Mouse (Mus musculus) heart, embryonic 16.5 days (tissue): ENCODE measurements around the gene Tex9. TPM values are rescaled to one million over a fixed set of nuclear protein-coding genes. Genes with fewer than 3 reads are reported as not detected.

Experiments used
- ATAC-seq: fragments of 200-750 bp; cut with Nextera tagmentation; replicated peaks from 2 replicates; pipeline ENCODE4 v1.8.0; 2017; ENCODE audit warnings: moderate number of reproducible peaks; ENCODE audit not compliant: insufficient read depth, low FRiP score; ENCODE audit errors: extremely low read depth
- H3K27ac ChIP-seq: fragments of 300-500 bp; sonication (generic); 2 replicates; pipeline ENCODE4 v1.5.1; 2014; ENCODE audit warnings: mild to moderate bottlenecking, low read length, control low read depth, moderate library complexity
- H3K27me3 ChIP-seq: fragments of 300-500 bp; sonication (generic); 2 replicates; pipeline ENCODE4 v1.6.1; 2014; ENCODE audit warnings: low read length, mixed read lengths; ENCODE audit not compliant: control insufficient read depth, insufficient read depth
- H3K36me3 ChIP-seq: fragments of 300-500 bp; sonication (generic); 2 replicates; pipeline ENCODE4 v1.6.1; 2014; ENCODE audit not compliant: control insufficient read depth, insufficient read depth
- H3K4me1 ChIP-seq: fragments of 300-500 bp; sonication (generic); 2 replicates; pipeline ENCODE4 v1.6.1; 2014; ENCODE audit warnings: low read length, mixed read lengths; ENCODE audit not compliant: control insufficient read depth, insufficient read depth
- H3K4me2 ChIP-seq: fragments of 300-500 bp; sonication (generic); 2 replicates; pipeline ENCODE4 v1.6.1; 2014; ENCODE audit warnings: low read depth, mild to moderate bottlenecking, control low read depth, low read length
- H3K4me3 ChIP-seq: fragments of 300-500 bp; sonication (generic); 2 replicates; pipeline ENCODE4 v1.5.1; 2014; ENCODE audit warnings: mild to moderate bottlenecking, control low read depth, low read length
- H3K9ac ChIP-seq: fragments of 300-500 bp; sonication (generic); 2 replicates; pipeline ENCODE4 v1.6.1; 2014; ENCODE audit warnings: low read length, control low read depth
- H3K9me3 ChIP-seq: fragments of 300-500 bp; sonication (generic); replicated peaks from 2 replicates; pipeline ENCODE4 v1.6.1; 2016; ENCODE audit warnings: low read length; ENCODE audit not compliant: control insufficient read depth
- WGBS: fragments of 180-500 bp; shearing (Covaris S2); extraction: QIAGEN DNeasy Blood & Tissue Kit; methylation state at CpG from one replicate; pipeline ENCODE4 v1.1.7; 2014; 5-methylcytosine and 5-hydroxymethylcytosine counted together
- polyA plus RNA-seq: library from polyadenylated mRNA; unstranded; fragments of >200 nt; fragmentation: Nextera tagmentation; extraction: Ambion mirVana; gene quantifications from 2 replicates; pipeline ENCODE4 v1.2.1, GENCODE M21; 2015

Gene Tex9
- polyA plus RNA-seq, 1 experiment from 2014 or later: 14.4 TPM

- peaks cover 9% of the 10 kb centered on the region; the same call in 1 of the 2 replicates for H3K4me1 ChIP-seq
- H3K9ac ChIP-seq: no peak overlapping the region
- no peak overlapping the region for H3K4me2 ChIP-seq
- no peak overlapping the region for H3K27ac ChIP-seq
- ATAC-seq: no peak
- 94% methylated on average over 2 of the region's 2 CpGs for WGBS
- no peaks in the 10 kb centered on the region for H3K27me3 ChIP-seq
- no peak overlapping the region for H3K4me3 ChIP-seq
- no peaks in the 10 kb centered on the region for H3K36me3 ChIP-seq
- H3K9me3 ChIP-seq: no peaks in the 10 kb centered on the region
These were observed 1.5 kb upstream of the Tex9 start for GRCm38 (mm10) chr9:72493465-72493864.

DNA sequence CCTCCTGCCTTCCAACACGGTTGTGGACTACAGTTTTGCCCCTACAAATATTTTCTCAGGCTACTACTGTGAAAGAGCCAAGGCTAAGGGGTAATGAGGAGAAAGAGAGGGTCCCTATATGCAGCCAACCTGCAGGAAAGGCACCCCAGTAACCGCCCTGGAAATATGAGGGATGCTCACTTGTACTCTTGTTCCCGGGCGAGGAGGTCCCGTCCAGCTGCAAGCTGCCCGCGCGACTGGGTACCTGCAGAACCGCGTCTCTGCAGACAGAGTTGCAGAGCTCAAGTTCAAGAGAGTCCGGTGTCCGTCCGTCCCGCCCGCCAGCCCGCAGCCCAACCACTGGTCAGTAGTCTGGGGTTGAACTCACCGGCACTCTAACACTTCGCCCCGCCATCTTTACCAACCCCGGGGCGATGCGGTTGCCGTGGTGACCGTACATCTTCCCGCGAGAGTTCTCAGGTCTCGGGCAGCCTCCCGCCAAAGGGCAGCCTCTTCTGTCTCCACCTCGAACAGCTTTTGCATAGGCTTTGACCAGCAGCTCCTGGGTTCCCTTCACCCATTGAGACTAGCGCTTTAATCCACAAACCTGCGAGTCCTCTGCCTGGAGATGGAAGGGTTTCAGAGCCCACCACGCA lies 336 bp downstream of the Tex9 start:
- Histone ChIP-seq H3K4me3 (peak overlapping the region; percentile 72), H3K4me2 (peak overlapping the region; percentile 95), H3K36me3 (no peaks in the 10 kb centered on the region), H3K27ac (peak overlapping the region; percentile 97), H3K9me3 (no peaks in the 10 kb centered on the region), H3K4me1 (peaks cover 9% of the 10 kb centered on the region; the same call in 1 of the 2 replicates), H3K9ac (peak overlapping the region; percentile 81), H3K27me3 (no peaks in the 10 kb centered on the region)
- WGBS: under 1% methylated on average over 32 of the region's 32 CpGs
- peak; percentile 94 for ATAC-seq

GRCm38 (mm10) chr9:72489131-72489530 lies 2.9 kb downstream of the Tex9 start:
- Histone ChIP-seq H3K9me3 (no peaks in the 10 kb centered on the region), H3K27ac (no peak overlapping the region), H3K9ac (no peak overlapping the region), H3K4me1 (peaks cover 9% of the 10 kb centered on the region; the same call in 1 of the 2 replicates), H3K36me3 (no peaks in the 10 kb centered on the region), H3K4me2 (no peak overlapping the region), H3K4me3 (no peak overlapping the region), H3K27me3 (no peaks in the 10 kb centered on the region)
- no peak for ATAC-seq
- WGBS: 89% methylated on average over 5 of the region's 5 CpGs

- H3K27ac ChIP-seq: no peak overlapping the region
- peaks cover 9% of the 10 kb centered on the region; the same call in 1 of the 2 replicates for H3K4me1 ChIP-seq
- ATAC-seq: no peak
- H3K36me3 ChIP-seq: no peaks in the 10 kb centered on the region
- H3K9me3 ChIP-seq: no peaks in the 10 kb centered on the region
- no peaks in the 10 kb centered on the region for H3K27me3 ChIP-seq
- no peak overlapping the region for H3K4me2 ChIP-seq
- no peak overlapping the region for H3K9ac ChIP-seq
- no peak overlapping the region for H3K4me3 ChIP-seq
These were observed 3.5 kb downstream of the Tex9 start for GRCm38 (mm10) chr9:72488523-72488922.

GRCm38 (mm10) chr9:72479276-72479675 lies 12.7 kb downstream of the Tex9 start:
- H3K9me3 ChIP-seq: no peaks in the 10 kb centered on the region
- H3K27me3 ChIP-seq: no peaks in the 10 kb centered on the region
- WGBS: 79% methylated on average over 1 of the region's 1 CpGs
- no peak overlapping the region for H3K4me3 ChIP-seq
- no peaks in the 10 kb centered on the region for H3K4me1 ChIP-seq
- H3K27ac ChIP-seq: no peak overlapping the region
- ATAC-seq: no peak
- no peak overlapping the region for H3K4me2 ChIP-seq
- H3K9ac ChIP-seq: no peak overlapping the region
- no peaks in the 10 kb centered on the region; the same call in 1 of the 2 replicates for H3K36me3 ChIP-seq

DNA sequence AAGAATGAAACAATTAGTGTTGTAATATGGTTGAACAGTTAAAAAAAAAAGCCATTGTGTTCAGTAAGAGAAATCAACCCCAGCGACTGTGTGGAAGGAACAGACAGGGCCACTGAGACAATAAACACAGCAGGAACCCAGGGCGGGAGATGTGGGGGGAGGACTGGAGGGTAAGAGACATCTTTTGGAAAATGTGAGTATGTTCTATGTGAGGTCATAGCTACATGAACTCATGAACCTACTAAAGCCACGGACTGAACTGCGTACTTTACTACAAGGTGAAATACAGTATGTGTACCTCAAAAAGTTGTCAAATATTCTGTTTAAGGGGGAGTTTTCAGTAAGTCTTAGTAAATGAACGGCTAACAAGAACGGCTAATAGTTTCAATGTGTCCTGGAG lies 14.7 kb downstream of the Tex9 start:
- no peak for ATAC-seq
- H3K9ac ChIP-seq: no peak overlapping the region

DNA sequence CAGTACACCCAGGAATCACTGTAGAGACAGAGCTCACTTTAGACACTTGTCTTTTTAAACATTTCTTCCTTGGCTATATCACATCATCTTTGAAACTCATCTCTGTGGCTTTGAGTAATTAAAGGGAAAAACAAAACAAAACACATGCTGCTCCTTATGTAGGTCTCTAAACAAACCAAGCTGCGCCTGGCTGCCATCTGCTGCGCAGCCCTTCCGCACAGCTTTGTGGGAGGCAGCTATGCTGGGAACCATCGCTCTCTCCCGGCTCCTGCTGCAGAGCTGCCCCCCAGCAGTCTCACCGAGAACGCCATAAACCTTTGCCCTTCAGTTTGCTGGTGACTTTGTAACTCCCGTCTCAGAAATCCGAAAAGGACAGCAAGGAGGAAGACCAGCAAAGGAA lies 16.5 kb downstream of the Tex9 start:
- Histone ChIP-seq H3K27ac (no peak overlapping the region), H3K9me3 (no peaks in the 10 kb centered on the region), H3K4me2 (no peak overlapping the region), H3K36me3 (0 out of 2 replicates have a peak, but pooled peaks cover 3% of the 10 kb centered on the region), H3K4me3 (no peak overlapping the region), H3K27me3 (no peaks in the 10 kb centered on the region), H3K4me1 (no peaks in the 10 kb centered on the region), H3K9ac (no peak overlapping the region)
- WGBS: 89% methylated on average over 9 of the region's 9 CpGs
- ATAC-seq: no peak

More for the DNA sequence above, 14.7 kb downstream of the Tex9 start:
- no peak overlapping the region for H3K27ac ChIP-seq
- H3K4me1 ChIP-seq: no peaks in the 10 kb centered on the region
- no peaks in the 10 kb centered on the region for H3K27me3 ChIP-seq
- H3K4me3 ChIP-seq: no peak overlapping the region
- no peaks in the 10 kb centered on the region for H3K9me3 ChIP-seq
- H3K36me3 ChIP-seq: 0 out of 2 replicates have a peak, but pooled peaks cover 3% of the 10 kb centered on the region
- no peak overlapping the region for H3K4me2 ChIP-seq
- WGBS: 77% methylated on average over 6 of the region's 6 CpGs

DNA sequence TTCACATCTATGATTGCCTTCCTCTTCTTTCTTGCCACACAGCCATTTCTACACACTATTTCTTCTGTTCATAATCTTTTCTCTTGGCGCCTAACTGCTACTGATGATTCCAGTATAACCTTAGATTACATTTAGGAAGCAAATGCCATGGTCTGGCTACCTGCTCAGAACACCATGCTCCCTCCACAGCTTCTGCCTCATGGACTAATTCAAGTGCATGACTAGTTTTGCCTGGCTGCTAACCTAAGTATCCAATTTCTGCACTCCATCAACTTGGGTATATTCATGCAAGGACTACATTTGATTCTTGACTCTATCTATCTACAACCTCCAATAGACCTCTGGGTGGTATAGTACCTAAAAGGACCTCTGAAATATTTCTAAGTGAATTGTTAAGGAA lies 22.2 kb downstream of the Tex9 start:
- Histone ChIP-seq H3K9ac (no peak overlapping the region), H3K4me1 (no peaks in the 10 kb centered on the region), H3K9me3 (no peaks in the 10 kb centered on the region), H3K36me3 (0 out of 2 replicates have a peak, but pooled peaks cover 3% of the 10 kb centered on the region), H3K27me3 (no peaks in the 10 kb centered on the region), H3K4me2 (no peak overlapping the region), H3K27ac (no peak overlapping the region), H3K4me3 (no peak overlapping the region)
- 87% methylated on average over 1 of the region's 1 CpGs for WGBS
- no peak for ATAC-seq

DNA sequence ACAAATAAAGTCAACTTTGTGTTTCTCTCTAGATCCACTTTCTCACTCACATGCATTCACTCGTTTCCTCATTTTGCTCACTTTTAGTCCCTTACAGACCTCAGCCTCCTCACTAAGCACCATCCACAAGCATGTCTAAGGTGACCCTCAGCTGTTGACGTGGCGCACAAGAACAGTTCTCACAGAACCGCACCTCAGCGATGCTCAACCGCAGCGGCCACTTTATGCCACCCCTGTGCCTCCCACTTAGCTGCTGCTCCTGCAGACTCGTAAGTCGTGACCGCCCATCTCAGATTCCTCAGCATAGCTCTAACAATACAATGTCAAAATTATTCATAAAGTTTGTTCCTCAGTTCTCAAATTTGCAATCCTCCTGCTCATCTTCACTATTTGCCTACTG lies 23.4 kb downstream of the Tex9 start:
- Histone ChIP-seq H3K4me1 (no peaks in the 10 kb centered on the region), H3K27ac (no peak overlapping the region), H3K9ac (no peak overlapping the region), H3K36me3 (0 out of 2 replicates have a peak, but pooled peaks cover 3% of the 10 kb centered on the region), H3K27me3 (no peaks in the 10 kb centered on the region), H3K9me3 (no peaks in the 10 kb centered on the region), H3K4me3 (no peak overlapping the region), H3K4me2 (no peak overlapping the region)
- WGBS: 83% methylated on average over 10 of the region's 10 CpGs
- no peak for ATAC-seq
